Mouse (Mus musculus) bone marrow, adult 2 months (tissue): ENCODE data around the gene Lamtor3.
"Not testable (repeated sequence)": the region's sequence is repeated elsewhere in the genome, so short reads cannot be mapped to it uniquely, and the experiment has no call there.

Source experiments
- CTCF ChIP-seq: fragments of 200-500 bp; IDR thresholded peaks from 2 replicates; pipeline ENCODE4 v1.5.1; 2011; ENCODE audit warnings: low read length, control low read depth; ENCODE audit not compliant: control insufficient read depth, insufficient read depth
- POLR2A ChIP-seq: fragments of 200-500 bp; IDR thresholded peaks from 2 replicates; pipeline ENCODE4 v1.6.1; 2011; ENCODE audit warnings: low read depth, mild to moderate bottlenecking, control low read depth, low read length, borderline replicate concordance; ENCODE audit not compliant: control insufficient read depth

GRCm38 (mm10) chr3:137964014-137964413, 45.7 kb downstream of the Lamtor3 start:
- TF ChIP-seq POLR2A, CTCF: not testable (repeated sequence)
